Mouse (Mus musculus): ENCODE data around the gene Shd. TPM values are rescaled to one million over a fixed set of nuclear protein-coding genes. Genes with fewer than 3 reads are reported as not detected.

The Shd gene
- polyA plus RNA-seq, 1 experiment: 1.7 TPM

DNA sequence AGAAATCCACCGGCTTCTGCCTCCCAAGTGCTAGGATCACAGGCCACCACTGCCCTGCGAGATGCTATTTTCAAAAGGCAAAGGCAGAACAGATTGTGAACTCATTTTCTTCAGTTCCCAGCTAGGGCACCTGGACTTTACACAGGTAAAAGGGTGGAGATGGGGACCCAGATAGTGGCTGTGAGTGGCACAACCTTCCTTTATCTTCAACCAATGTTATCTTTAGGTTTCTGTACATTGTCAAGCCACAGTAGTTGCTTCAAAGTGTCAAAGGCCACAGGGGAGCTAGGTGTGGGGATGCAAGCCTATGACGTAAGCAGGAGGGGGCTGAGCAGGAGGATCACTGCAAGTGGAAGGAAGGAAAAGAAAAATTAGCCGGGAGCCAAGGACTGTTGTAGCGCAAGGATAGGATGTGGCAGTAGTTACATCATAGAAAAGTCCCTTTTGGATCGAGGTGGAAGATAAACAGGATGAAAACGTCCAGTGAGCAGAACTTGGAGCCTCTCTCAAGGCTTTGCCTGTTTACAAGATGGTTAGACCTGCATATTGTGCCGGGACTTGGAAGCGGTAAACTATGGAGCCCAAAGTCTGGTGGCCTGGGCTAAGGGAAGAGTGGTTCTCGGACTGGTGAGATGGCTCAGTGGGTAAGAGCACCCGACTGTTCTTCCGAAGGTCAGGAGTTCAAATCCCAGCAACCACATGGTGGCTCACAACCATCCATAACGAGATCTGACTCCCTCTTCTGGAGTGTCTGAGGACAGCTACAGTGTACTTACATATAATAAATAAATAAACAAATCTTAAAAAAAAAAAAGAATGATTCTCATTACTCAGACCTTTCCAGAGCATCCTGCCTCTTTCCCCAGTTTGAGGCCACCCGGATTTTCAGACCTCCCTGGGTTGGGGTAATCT is 37.4 kb downstream of the Shd start:
- no peak for DNase-seq (ENCODE audit: low spot score)

DNA sequence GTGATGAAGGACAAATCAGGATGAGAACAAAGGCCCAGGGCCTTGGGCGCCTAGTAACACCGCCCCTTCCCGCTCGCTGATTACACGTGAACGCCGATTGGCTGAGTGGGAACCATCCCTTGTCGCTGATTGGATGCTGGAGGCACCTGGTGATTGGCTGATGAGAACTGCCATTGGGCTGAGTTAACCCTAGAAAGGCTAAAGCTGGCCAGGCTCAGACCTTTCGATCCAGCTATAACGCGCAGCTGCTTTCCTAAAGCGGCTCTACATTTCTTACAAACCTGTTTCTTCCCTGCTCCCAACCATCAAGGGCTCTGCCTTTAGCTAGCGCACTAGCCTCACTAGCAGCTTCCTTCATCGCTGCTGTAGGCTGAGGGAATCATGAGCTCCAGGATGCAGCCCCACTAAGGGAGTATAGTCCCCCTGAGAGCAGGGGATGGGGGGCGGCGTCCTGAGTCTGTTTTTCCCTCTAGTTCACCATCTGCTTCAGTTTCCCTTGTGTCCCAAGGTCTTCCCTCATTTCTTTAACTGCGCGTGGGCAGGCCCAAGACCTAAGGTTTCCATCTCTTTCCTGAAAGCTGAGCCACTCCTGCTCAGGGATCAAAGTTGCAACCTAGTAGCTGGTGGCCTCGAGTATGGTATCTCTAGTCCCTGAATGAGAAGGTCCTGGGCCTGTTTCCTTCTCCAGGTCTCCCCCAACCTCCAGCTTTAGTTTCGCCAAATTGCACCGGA is 38.3 kb downstream of the Shd start:
- DNase-seq (ENCODE audit: low spot score): peak; percentile 77

DNA sequence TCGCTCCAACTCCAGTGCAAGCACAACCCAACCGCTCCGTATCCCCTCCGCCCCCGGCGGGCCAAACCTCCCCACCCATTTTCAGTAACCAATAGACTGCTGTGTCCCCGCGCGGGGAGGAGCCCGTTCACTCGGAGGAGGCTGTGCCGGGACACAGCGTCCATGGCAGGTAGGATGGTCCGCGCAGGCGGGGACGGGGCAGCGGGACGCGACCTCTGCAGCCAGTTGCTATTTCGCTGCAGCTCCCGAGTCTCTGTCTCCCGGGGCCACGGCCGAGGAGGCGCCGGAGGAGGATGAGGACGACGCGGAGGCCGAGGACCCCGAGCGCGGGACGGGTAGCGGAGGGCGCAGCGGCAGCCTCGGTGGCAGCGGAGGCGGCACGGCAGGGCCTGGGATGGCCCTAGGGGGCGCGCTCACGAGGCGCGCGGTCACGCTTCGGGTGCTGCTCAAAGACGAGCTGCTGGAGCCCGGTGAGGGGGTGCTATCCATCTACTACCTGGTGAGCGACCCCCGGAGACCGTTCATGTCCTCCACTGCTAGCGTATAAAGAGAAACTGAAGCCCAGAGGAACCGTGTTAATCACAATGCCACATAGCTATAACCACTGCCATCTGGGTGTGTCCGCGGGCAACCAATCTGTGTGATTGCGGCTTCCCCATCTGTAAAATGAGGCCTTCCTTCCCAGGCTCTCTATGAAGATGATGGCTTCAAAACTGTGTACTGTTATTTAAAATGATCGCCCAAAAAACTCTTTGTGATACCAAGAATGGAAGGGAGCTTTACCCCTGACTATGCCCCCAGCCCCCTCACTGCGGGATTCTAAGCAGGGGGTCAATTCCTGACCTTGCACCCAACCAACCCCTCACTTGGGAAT is 39.1 kb downstream of the Shd start:
- DNase-seq (ENCODE audit: low spot score): peak; percentile 88

DNA sequence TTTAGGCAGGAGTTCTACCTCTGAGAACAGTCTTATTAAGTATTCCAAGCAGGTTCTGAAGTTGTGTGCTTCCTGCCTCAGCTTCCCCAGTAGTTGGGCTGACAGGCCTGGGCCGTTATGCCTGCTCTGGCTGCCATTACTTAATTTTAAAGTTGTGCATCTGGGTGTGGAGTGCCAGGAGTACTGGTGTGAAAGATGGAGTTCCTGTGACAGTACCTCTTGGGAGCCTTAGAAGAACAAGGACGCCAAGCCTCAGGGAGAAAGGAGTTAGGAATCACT is 39.6 kb downstream of the Shd start:
- no peak for DNase-seq (ENCODE audit: low spot score)

DNA sequence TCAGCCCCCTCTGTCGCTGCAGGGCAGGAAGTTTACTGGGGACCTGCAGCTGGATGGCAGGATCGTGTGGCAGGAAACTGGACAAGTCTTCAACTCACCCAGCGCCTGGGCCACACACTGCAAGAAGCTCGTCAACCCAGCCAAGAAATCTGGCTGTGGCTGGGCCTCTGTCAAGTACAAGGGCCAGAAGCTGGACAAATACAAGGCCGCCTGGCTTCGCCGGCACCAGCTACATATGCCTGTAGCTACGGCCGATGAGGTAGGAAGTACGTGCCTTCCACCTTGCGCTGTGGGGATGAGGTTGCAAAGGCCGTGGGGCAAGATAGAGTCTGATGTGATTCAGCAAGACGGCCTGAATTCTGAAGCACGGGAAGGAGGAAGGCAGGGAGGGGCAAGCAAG is 40.0 kb downstream of the Shd start:
- no peak for DNase-seq (ENCODE audit: low spot score)

DNA sequence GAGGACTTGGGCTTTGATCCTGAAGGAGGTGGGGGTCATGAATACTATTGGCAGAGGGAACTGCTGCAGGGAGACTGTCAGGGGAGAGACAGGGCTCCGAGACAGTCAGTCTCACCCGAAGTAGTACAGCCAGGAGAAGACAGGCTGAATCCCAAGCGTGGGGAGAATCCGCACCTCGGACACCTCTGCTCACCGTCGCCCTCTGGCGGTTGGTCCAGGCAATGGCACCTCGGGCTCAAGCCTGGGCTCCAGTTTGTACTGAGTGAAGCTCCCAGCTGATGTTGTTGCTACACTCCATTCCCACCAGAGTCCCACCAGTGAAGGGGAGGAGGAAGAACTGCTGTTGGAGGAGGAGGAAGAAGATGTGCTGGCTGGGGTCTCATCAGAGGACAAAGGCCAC is 40.4 kb downstream of the Shd start:
- peak; percentile 71 for DNase-seq (ENCODE audit: low spot score)

DNA sequence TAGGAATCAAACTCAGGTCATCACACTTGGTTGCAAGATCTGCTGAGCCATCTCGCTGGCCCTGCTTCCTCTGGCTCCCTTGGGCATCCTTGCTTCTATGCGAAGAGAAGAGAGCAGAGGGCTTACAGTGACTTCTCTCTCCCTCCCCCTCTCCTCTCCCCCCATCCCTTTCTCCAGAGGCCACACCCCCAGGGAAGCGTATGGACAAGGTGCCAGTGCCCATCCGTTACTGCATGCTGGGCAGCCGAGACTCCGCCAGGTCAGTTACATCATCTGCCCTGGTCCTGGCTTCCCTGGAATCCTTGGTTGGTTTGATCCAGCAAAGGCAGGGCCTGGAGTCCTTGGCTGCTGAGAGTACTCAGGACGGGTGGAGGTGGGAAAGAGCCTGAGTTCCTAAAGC is 41.2 kb downstream of the Shd start:
- no peak for DNase-seq (ENCODE audit: low spot score)

DNA sequence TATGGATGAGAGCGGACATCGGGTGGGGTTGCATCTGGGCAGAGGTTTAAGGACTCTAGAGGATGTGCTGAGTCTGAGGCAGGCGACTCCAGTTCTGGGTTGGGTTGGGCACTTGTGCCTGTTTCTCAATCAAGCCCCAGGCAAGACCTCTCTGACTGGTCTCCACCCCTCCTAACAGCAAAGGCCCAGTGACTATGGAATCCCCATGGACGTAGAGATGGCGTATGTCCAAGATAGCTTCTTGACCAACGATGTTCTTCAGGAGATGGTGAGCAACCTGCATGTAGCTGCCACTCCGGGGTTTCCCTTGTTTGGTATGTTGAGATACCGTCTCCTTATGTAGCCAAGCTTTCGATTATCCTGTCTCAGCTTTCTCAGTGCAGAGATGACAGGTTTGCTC is 45.0 kb downstream of the Shd start:
- no peak for DNase-seq (ENCODE audit: low spot score)

DNA sequence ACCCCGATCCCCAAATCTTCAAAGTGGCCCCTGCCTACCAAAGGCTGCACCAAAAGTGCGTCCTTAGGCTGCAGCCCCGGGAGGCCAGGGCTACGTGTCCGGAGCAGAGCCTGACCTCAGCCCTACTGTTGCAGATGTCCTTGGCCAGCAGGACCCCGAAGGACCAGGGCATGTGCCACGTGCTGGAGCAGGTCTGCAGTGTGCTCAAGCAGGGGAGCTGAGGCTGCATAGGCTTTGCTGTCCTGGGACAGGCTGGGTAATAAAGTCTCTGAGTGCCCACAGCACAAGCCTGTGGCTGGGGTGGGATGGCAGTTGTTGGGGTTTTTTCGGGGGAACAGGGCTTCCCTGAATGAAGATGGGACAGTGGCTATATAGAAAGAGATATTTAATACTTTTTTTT is 46.1 kb downstream of the Shd start:
- DNase-seq (ENCODE audit: low spot score): no peak

DNA sequence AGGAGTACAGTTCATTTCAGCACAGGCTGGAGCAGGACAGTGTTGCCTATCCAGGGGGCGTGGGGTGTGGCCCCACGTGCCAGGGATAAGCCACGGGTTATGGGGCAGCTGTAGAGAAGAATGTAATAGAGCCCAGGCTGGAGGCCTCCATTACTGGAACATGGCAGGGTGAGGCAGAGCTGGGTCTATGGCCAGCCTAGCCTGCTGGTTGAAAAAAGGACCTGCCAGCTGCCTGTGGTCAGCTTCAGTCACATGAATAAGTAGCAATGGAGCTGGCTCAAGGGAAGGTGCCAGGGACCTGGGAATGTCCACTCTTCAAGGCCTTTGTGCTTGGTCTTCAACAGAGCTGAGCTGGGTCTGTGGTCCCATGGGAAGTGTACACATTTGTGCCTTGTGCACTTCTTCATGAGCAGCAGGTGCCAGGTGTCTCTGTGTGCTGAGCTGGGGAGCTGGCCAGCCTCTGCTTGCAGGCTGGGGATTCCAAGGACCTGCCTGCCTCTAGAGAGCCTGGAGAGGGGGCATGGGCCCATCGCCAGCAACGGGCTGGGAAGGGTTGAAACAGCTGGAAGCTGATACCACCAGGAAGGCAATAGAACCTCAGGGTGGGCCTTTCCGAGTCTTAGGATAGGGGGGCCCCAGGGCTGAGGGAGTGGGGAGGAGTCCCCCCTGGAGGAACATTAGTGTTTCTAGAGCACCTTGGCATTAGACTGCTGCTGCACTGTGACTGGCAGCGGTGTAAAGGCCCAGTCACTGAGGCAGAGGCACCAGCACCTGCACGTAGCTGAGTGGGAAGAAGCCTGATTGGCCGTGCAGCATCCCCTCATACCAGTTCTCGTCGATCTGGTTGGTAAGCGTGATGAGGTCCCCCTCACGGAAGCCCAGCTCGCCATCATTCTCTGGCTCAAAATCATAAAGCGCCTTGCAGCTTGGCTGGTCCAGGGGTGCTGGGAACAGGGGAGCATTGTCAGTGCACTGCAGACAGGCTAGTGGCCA is 46.8 kb downstream of the Shd start:
- no peak for DNase-seq (ENCODE audit: low spot score)

DNA sequence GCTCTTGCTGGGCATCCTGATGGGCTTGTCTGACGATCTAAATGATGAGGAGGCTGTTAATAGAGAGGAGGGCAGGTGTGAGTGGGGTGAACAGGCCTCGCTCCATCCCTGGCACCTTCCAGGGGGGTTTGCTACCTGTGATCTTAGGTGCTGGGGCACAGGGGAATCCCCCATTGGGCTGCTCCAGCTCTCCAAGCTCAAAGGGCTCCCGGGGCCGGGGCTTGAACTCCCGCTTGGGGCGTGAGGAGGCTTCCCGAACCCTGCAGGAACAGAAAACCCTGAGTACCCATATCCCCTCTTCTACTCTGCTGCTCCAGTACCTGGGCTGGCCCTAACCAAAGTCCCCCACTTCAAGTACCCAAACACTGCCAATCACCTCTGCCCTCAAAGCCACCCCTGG is 47.6 kb downstream of the Shd start:
- DNase-seq (ENCODE audit: low spot score): no peak

DNA sequence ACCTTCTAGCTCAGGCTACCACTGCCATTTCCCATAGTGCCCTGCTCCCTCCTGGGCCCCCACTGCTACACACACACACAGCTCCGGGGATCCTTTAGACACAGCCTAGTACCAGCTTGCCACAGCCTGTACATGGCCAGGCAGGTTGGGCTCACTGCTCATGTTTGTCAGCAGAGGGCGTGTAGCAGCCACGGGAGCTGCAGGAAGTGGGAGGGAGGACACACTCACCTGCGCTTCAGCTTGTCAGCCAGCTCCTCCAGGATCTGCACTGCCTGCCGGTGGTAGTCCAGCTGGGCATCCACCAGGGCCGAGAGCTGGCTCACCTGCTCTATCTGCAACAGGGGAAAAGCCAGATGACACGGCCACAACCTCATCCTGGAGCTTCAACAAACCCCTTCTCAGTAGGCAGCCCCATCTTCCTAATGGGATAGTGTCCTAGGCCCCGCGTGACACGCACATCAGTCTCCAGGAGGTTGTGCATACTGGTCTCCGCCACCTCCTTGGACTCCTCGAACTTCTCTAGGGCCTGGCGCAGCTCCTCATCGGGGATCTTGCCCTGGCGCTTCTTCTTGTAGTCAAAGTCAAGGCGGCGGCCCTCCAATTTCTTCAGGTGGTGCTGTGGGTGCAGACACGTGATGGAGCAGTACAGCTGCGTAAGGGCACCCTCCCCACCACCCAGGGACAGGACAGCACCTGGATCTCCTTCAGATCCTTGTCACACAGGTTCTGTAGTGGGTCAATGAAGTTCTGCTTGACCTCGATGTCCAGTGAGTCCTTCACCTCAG is 48.3 kb downstream of the Shd start:
- DNase-seq (ENCODE audit: low spot score): no peak

DNA sequence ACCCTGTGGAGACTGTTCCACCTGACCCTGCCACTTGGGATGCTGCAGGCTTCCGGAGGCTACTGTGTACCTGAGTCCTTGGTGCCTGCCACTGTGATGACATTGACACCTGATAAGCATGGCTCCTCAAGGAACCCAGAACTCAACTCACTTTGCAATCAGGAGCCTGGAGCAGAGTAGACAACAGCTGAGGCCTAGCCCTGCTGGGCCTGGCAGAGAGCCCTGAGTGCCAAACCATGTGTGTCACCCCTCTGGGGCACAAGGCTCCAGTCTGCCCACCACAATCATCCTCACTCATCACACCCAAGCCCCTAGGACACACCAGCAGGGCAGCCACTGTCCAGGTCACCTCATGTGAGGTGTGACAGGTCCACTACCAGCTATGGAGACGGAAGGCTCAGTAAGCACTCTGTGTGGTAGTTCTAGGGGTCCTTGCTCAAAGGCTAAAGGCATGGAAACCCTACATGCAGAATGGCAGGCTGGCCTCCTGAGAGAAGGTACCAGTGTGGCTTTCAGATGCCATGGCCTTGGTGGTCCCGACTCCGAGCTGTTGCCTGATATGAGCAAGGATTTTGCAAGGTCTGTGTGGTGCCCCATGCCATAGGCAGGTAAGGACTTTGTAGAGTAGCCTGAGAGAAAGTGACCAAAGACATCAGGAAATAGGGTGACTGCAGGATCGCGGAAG is 50.3 kb downstream of the Shd start:
- no peak for DNase-seq (ENCODE audit: low spot score)

DNA sequence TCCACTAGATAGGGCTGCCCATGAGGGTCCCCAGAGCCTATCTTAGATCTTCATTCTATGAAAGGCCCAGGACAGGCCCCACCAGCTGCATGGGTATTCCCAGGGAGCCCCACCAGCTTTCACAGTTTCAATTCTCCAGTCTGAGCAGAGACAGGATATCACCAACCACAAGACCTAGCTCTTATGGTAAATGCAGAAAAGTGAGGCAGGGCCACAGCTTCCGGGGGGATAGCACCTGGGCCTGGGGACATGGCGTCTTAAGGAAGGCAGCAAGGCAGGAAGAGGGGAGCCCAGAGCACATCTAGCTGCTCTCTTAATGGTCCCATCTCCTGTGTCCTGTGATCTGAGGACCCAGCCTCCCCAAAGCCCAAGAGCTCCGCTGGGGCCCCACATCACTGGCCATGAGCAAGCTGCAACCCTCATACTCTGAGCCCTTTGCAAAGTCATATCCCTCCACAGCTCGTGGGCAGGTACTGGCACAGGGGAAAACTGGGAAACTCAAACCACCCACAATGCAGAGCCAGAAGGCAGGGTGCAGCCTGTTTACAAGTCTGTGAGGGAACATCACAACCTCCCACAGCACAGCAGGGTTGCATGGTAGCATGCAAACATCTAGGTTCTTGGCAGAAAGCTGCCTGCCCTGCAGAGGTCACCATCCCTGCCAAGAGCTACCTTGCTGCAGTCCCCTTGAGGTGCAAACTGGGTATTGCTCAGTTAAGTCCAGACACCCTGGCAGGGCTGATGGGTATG is 51.1 kb downstream of the Shd start:
- DNase-seq (ENCODE audit: low spot score): no peak

DNA sequence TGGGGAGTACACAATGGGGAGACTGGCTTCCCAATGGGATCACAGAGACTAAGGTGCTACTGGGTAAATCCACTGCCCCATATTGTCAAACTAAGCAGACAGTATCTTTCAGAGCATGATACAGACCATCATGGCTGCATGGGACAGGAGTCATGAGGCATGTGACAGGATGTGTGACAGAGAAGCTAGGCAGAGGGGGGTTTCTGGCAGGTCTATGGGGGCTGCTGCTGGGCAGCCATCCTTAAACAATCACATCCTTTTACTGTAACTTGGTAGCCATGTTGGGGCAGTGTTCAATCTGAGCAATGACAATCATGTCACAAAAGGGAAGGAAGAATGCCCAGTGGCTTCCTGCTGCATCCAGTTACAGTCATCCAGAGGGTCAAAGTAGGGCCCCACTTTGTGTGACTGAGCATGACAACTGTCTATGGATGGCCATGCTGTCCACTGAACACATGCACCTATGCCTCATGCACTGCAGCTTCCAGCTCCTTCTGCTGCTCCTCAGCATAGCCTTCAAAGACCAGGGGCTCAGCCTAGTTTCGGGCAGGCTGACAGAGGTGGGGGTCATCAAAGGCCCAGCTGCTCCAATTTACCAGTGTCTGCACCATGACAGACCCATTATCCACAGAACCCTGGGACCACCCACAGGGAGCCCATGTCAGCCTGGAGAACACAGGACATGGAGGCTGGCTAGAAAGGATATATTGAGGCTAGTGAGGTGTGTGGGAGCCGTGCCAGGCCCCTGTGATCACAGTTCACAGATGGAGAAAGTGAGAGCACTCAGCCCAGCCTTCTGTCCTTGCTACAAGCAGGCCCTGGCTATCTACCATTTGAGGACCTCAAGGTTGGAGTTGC is 52.1 kb downstream of the Shd start:
- no peak for DNase-seq (ENCODE audit: low spot score)

DNA sequence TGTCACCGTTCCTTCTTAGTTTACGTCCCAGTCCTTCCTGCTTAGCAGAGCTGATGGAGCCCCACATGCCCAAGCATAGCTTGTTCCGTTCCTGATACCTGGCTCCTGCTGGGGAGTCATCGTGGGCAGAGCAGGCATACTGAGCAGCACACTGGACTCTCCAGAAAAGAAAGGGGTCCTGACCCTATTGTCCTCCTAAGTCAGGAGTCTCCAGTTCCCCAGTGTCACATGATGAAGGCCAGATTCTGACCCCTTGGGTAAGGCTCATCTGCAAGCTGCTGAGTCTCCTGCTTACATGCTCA is 52.7 kb downstream of the Shd start:
- DNase-seq (ENCODE audit: low spot score): no peak

DNA sequence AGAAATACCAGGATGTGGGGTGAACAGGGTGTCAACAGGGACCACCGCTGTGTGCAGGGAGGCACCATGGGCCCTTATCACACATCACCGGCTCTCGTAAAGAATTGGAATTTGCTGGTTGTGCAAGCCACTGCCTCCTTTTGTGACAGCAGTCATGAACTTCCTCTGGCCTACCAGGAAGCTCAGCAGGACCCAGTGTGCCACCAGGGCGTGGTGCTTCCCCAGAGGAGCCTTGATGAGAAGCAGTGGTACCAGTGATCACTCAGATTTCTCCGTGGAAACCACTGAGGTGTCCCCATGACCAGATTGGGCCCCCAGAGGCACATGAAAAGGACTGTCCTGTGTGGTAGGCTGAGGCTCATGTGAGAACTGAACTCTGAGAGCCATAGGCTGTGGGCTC is 53.1 kb downstream of the Shd start:
- no peak for DNase-seq (ENCODE audit: low spot score)

DNA sequence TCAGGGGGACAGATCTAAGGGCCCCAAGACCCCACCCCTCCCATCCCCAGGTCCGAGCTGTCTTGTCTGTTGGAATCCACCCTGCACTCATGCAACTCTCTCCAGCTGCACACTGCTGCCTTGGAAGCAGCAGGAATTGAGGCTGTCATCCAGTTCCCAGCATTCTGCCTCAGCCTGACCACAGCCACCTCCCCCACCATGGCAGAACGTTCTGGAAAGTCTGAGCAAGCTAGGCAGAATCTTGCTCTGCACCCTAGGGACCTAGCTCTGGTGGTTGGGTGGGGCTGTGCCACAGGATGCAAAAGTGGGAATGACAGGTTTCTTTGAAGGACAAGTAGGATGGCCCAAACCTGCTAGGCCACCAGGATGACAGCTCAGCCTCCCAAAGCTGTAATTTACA is 54.2 kb downstream of the Shd start:
- no peak for DNase-seq (ENCODE audit: low spot score)

Measured in urinary bladder, adult 2 months (tissue).